Mouse (Mus musculus) small intestine, adult 2 months (tissue): ENCODE results near the gene Uap1. TPM values are rescaled to one million over a fixed set of nuclear protein-coding genes. Genes with fewer than 3 reads are reported as not detected.

Experiments used
- H3K27ac ChIP-seq: fragments of 200-500 bp; 2 replicates; pipeline ENCODE4 v1.5.1; 2012; ENCODE audit warnings: low read depth, low read length, control low read depth, inconsistent platforms; ENCODE audit not compliant: insufficient read depth
- H3K27me3 ChIP-seq: fragments of 200-500 bp; 2 replicates; pipeline ENCODE4 v1.6.1; 2012; ENCODE audit warnings: mild to moderate bottlenecking, moderate library complexity, low read length, inconsistent platforms; ENCODE audit not compliant: control insufficient read depth, insufficient read depth
- H3K36me3 ChIP-seq: fragments of 200-500 bp; 2 replicates; pipeline ENCODE4 v1.6.1; 2012; ENCODE audit warnings: mild to moderate bottlenecking, low read length, control low read depth, inconsistent platforms; ENCODE audit not compliant: control insufficient read depth, insufficient read depth
- H3K4me1 ChIP-seq: fragments of 200-500 bp; 2 replicates; pipeline ENCODE4 v1.6.1; 2012; ENCODE audit warnings: low read length, inconsistent platforms, mixed read lengths; ENCODE audit not compliant: control insufficient read depth, insufficient read depth, insufficient read length
- H3K4me3 ChIP-seq: fragments of 200-500 bp; 2 replicates; pipeline ENCODE4 v1.5.1; 2012; ENCODE audit warnings: low read depth, mild to moderate bottlenecking, control low read depth, inconsistent platforms, low read length, moderate library complexity
- CTCF ChIP-seq: fragments of 200-500 bp; IDR thresholded peaks from 2 replicates; pipeline ENCODE4 v1.5.1; 2012; ENCODE audit warnings: low read depth, mild to moderate bottlenecking, control low read depth, inconsistent platforms, low read length, moderate library complexity, mixed read lengths; ENCODE audit not compliant: insufficient replicate concordance, insufficient read length; ENCODE audit errors: extremely low read depth
- POLR2A ChIP-seq: fragments of 200-500 bp; IDR thresholded peaks from 2 replicates; pipeline ENCODE4 v1.6.1; 2012; ENCODE audit warnings: low read depth, mild to moderate bottlenecking, control low read depth, inconsistent platforms, low read length, moderate library complexity
- WGBS: fragments of 180-500 bp; shearing (Covaris S2); methylation state at CpG from one replicate; pipeline ENCODE4 v1.1.7; 2018; 5-methylcytosine and 5-hydroxymethylcytosine counted together
- polyA plus RNA-seq: library from polyadenylated mRNA; depleted of rRNA; stranded (reverse); fragments of >200 nt; gene quantifications from 2 replicates; pipeline ENCODE4 v1.2.3, GENCODE M21; 2012

The Uap1 gene
- polyA plus RNA-seq, 1 experiment: 15.1 TPM

DNA sequence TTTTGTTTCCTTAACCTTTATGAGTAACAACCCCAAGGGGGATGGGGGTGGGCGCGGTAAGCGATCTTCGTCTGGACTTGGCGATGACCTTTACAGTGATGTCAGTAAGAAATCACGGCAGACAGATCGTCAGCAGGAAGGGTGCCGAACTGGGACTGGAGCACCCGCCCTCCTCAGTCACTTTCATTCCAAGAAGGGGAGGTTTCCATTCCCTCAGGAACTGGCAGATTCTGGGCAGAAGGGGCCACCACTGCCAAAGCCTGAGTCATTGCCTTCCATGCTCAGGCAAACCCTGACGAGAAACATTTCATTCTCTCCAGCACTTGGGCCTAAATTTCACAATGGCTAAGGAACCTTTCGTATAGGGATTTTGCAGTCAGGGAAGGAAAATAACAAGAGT, 13.8 kb upstream of the Uap1 start:
- Histone ChIP-seq H3K27ac (no peak overlapping the region), H3K36me3 (peaks cover 7% of the 10 kb centered on the region; the same call in 1 of the 2 replicates), H3K27me3 (no peaks in the 10 kb centered on the region), H3K4me1 (0 out of 2 replicates have a peak, but pooled peaks cover 2% of the 10 kb centered on the region), H3K4me3 (no peak overlapping the region)
- no peak for TF ChIP-seq POLR2A
- no peak for TF ChIP-seq CTCF
- 61% methylated on average over 11 of the region's 11 CpGs for WGBS

DNA sequence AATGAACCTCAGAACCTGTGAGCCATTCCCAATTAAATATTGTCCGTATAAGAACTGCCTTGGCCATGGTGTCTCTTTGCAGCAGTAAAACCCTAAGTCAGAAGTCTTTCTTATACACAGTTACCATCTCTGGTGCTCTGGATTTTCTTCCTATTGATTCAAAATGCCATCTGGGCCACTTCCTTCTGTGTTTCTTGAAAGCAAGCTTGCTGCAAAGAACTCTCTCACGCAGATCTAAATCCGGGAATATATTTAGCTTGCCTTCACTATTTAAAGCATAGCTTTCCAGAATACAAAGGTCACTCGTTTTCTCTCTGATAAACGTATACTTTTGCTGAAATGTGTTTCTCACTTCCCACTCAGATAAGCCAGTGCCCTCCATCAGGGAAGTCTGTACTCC, 11.8 kb upstream of the Uap1 start:
- no peak for TF ChIP-seq CTCF
- no peak for TF ChIP-seq POLR2A
- Histone ChIP-seq H3K4me3 (no peak overlapping the region), H3K27me3 (no peaks in the 10 kb centered on the region), H3K27ac (no peak overlapping the region), H3K36me3 (no peaks in the 10 kb centered on the region), H3K4me1 (peaks cover 2% of the 10 kb centered on the region; the same call in 1 of the 2 replicates)
- WGBS: 43% methylated on average over 5 of the region's 5 CpGs

DNA sequence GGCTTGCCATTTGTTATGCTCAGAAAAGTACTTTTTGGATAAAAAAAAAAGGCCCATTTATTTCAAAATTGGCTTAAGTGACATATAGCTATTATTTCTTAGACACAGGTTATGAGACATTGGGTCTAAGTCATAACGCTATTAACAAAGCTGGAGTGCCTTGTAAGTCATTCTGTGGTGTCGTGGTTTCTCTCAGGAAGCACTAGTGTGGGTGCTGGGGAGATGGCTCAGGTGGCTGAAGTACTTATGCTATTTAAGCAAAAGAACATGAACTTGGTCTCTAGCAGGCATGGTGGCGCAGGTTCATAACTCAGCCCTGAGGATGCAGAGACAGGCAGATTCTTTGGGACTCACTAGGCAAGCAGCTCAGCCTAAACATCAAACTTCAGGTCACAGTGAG, 10.4 kb upstream of the Uap1 start:
- no peak overlapping the region for H3K27ac ChIP-seq
- H3K36me3 ChIP-seq: no peaks in the 10 kb centered on the region
- H3K27me3 ChIP-seq: no peaks in the 10 kb centered on the region
- H3K4me3 ChIP-seq: no peak overlapping the region
- peaks cover 6% of the 10 kb centered on the region; the same call in 1 of the 2 replicates for H3K4me1 ChIP-seq
- 89% methylated on average over 3 of the region's 3 CpGs for WGBS
- no peak for TF ChIP-seq CTCF
- no peak for TF ChIP-seq POLR2A

DNA sequence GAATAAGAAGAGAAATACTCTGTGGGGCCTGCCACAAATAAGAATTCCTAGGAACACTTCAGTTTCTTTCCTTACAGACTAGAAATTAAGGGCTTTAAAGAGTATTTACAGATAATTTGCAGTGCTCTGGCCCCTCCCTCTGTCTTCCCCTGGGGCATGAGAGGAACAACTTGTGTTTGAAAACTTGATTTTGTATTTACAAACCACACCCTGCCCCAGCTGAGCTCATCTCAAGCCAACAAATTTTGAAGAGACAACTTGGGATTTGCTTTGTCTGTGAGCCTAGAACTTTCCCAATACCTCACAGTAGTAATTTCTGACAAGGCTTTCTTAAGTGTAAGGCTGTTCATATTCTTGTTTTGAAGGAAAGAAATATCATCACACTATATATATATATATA, 7.9 kb upstream of the Uap1 start:
- Histone ChIP-seq H3K27me3 (no peaks in the 10 kb centered on the region), H3K36me3 (no peaks in the 10 kb centered on the region), H3K4me1 (peaks cover 8% of the 10 kb centered on the region; the same call in 1 of the 2 replicates), H3K4me3 (no peak overlapping the region), H3K27ac (no peak overlapping the region)
- TF ChIP-seq POLR2A: no peak
- TF ChIP-seq CTCF: no peak

DNA sequence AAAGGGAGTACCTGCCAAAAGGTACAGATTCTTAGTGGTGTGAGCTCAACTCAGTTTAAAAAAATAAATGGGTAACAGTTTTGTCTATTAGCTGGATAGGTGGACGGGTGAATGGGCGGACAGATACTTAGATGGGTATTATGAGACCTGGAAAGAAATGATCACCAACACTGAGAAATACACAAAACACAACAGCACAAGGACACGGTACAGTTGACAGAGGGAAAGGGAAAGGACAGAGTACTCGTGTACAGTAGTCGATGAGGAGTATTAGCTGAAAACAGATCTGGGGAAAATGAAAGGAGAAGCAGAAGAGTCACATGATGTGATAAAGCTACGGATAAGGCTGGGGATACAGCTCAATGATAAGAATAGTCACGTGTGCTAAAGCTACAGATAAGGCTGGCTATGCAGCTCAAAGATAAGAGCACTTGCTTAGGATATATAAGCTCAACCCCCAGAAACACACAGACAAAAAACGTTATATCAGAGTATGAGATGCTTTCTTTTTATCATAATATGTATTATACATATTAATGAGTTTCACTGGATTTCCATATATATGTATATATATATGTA, 2.0 kb upstream of the Uap1 start:
- no peak for TF ChIP-seq POLR2A
- TF ChIP-seq CTCF: no peak
- peak overlapping the region; percentile 73 for H3K27ac ChIP-seq
- H3K4me1 ChIP-seq: peaks cover 16% of the 10 kb centered on the region
- no peaks in the 10 kb centered on the region for H3K27me3 ChIP-seq
- no peak overlapping the region for H3K4me3 ChIP-seq
- 35% methylated on average over 8 of the region's 8 CpGs for WGBS
- H3K36me3 ChIP-seq: no peaks in the 10 kb centered on the region

DNA sequence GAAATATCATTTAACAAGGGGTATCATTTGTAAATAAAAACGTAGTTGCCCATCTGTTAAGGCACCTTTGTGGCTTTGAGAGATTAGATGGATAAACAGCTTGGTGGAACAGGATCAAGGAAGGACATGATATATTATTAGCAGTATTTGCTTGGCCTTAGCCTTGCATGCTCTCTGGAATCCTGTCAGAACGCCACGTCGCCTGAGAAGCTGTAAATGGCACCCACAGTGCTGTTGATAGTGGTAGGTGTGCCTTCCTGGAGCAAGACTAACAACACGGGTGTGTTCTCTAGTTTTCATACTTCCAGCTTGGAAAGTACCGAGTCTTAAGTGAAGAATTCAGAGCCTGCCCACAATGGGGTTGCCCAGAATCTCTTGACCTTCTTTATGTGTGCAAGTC, 1.1 kb upstream of the Uap1 start:
- TF ChIP-seq POLR2A: no peak
- no peak for TF ChIP-seq CTCF
- no peak overlapping the region for H3K4me3 ChIP-seq
- peak overlapping the region; percentile 47 for H3K27ac ChIP-seq
- peaks cover 12% of the 10 kb centered on the region for H3K4me1 ChIP-seq
- H3K27me3 ChIP-seq: no peaks in the 10 kb centered on the region
- 25% methylated on average over 6 of the region's 6 CpGs for WGBS
- H3K36me3 ChIP-seq: no peaks in the 10 kb centered on the region

DNA sequence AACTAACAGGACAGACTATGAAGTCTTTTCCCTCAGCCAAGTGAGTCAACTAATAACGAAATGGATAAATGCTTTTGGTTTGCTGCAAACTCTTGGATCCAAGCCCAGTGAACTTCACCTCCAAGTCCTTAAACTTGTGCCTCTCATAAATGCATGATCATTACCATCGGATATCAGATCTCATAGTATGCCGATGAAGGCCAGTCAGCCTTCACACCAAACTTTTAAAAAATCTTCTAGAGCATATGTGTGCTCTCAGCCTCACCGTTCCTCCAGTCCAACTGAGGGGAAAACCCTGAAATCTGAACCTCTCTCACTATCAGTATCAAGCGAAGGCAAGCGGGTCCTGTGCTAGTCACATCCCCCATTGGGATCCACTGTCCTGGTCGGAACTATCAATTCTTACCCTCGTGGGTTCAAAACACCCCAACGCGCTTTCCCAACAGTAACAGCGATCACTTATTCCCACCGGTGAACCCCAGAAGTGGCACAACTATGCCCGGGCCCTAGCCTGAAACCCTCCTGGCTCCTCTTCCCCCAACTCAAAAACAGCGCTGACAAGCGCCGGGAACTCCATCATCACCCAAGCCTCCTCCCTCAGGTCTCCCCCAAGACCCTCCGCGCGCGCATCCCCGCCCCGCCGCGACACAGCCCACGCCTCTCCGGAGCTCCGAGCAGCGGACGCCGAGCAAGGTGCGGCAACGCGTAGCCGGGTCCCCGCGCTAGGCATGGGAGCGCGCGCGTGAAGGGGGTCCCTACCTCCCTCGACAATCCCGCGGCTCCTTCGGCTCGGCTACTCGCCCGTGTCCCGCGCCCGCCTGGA, 555 bp downstream of the Uap1 start:
- Histone ChIP-seq H3K4me1 (peaks cover 12% of the 10 kb centered on the region), H3K36me3 (0 out of 2 replicates have a peak, but pooled peaks cover 2% of the 10 kb centered on the region), H3K27me3 (no peaks in the 10 kb centered on the region), H3K27ac (peak overlapping the region; percentile 85), H3K4me3 (peak overlapping the region; percentile 87)
- under 1% methylated on average over 50 of the region's 50 CpGs for WGBS
- no peak; the same call in 1 of the 2 replicates for TF ChIP-seq POLR2A
- no peak for TF ChIP-seq CTCF
